Mouse (Mus musculus) brown adipose tissue, adult 24 weeks (tissue): ENCODE results near the gene Fam243. TPM values are rescaled to one million over a fixed set of nuclear protein-coding genes. Genes with fewer than 3 reads are reported as not detected.

Source experiments
- polyA plus RNA-seq: library from polyadenylated mRNA; stranded (reverse); fragments of >200 nt; gene quantifications from 2 replicates; pipeline ENCODE4 v1.2.4, GENCODE M21; 2012; ENCODE audit not compliant: missing spikeins, insufficient read depth, insufficient read length

The Fam243 gene
- polyA plus RNA-seq, 1 experiment = not detected

Other genes with a start within 250 kb of the Fam243 start
- gene Kcne2, start 29.1 kb downstream of the Fam243 start, polyA plus RNA-seq = not detected in 2 replicates
- gene Smim11, start 20.2 kb downstream of the Fam243 start, polyA plus RNA-seq = 111 and 158 TPM in 2 replicates
- gene Kcne1, start 38.0 kb upstream of the Fam243 start, polyA plus RNA-seq = not detected in 2 replicates
- gene Rcan1, start 149.4 kb upstream of the Fam243 start, polyA plus RNA-seq = 22.2 and 44.4 TPM in 2 replicates
- gene Clic6, start 164.3 kb upstream of the Fam243 start, polyA plus RNA-seq = not detected in 2 replicates